Mouse (Mus musculus) ES-E14 (cell line): ENCODE measurements around the gene Cherp. TPM values are rescaled to one million over a fixed set of nuclear protein-coding genes. Genes with fewer than 3 reads are reported as not detected.

ENCODE experiments used
- DNase-seq: peaks from one replicate; pipeline ENCODE4 v3.0.0-alpha.2; 2013; ENCODE audit warnings: low read depth, low spot score
- H3K27ac ChIP-seq: 2 replicates; pipeline ENCODE4 v1.5.1; 2012; ENCODE audit warnings: low read depth, mild to moderate bottlenecking, low read length, moderate library complexity, mixed read lengths; ENCODE audit not compliant: poor library complexity, insufficient read depth, severe bottlenecking
- H3K36me3 ChIP-seq: 2 replicates; pipeline ENCODE4 v1.6.1; 2012; ENCODE audit warnings: mild to moderate bottlenecking, low read length, moderate library complexity, mixed read lengths; ENCODE audit not compliant: control insufficient read depth, poor library complexity, insufficient read depth, severe bottlenecking
- H3K4me1 ChIP-seq, 2 experiments: fragments of 150-350 bp in 1 of 2; sonication (generic) in 1 of 2; 2 replicates each; pipeline ENCODE4 v1.6.1; 2012; ENCODE audit warnings: low read length in 2 of 2, mild to moderate bottlenecking in 1 of 2, mixed read lengths in 1 of 2; ENCODE audit not compliant: control insufficient read depth in 2 of 2, insufficient read depth in 2 of 2, poor library complexity in 1 of 2
- H3K4me3 ChIP-seq, 2 experiments: fragments of 150-350 bp in 1 of 2; sonication (generic) in 1 of 2; 2 replicates each; pipeline ENCODE4 v1.5.1; 2012; ENCODE audit warnings: low read length in 2 of 2, low read depth in 1 of 2, mild to moderate bottlenecking in 1 of 2, mixed read lengths in 1 of 2; ENCODE audit not compliant: insufficient read depth in 1 of 2, poor library complexity in 1 of 2, severe bottlenecking in 1 of 2
- H3K9ac ChIP-seq: 2 replicates; pipeline ENCODE4 v1.6.1; 2012; ENCODE audit warnings: low read depth, mild to moderate bottlenecking, low read length, mixed read lengths; ENCODE audit not compliant: poor library complexity, insufficient read depth, severe bottlenecking
- H3K9me3 ChIP-seq: fragments of 150-350 bp; sonication (generic); 2 replicates; pipeline ENCODE4 v1.6.1; 2012; ENCODE audit warnings: low read depth, mild to moderate bottlenecking, low read length; ENCODE audit not compliant: control insufficient read depth, insufficient read depth
- CHD2 ChIP-seq: IDR thresholded peaks from 2 replicates; pipeline ENCODE4 v1.6.1; 2014; ENCODE audit warnings: mild to moderate bottlenecking, low read depth, low read length, inconsistent platforms
- HCFC1 ChIP-seq: IDR thresholded peaks from 2 replicates; pipeline ENCODE4 v1.6.1; 2012; ENCODE audit warnings: low read length, inconsistent platforms, borderline replicate concordance; ENCODE audit not compliant: insufficient read depth
- MAFK ChIP-seq: IDR thresholded peaks from 2 replicates; pipeline ENCODE4 v1.6.1; 2014; ENCODE audit warnings: mild to moderate bottlenecking, low read depth, low read length, inconsistent platforms; ENCODE audit not compliant: insufficient read depth
- ZC3H11A ChIP-seq: IDR thresholded peaks from 2 replicates; pipeline ENCODE4 v1.6.1; 2012; ENCODE audit warnings: low read depth, mild to moderate bottlenecking, inconsistent platforms, low read length, borderline replicate concordance
- ZNF384 ChIP-seq: IDR thresholded peaks from 2 replicates; pipeline ENCODE4 v1.6.1; 2012; ENCODE audit warnings: low read depth, low read length, inconsistent platforms
- in situ Hi-C, 2 experiments: fragments of 600-800 bp; cut with MboI; formaldehyde crosslinking; loops; one replicate each; pipeline ENCODE4 v1.15.1; 2025; ENCODE audit warnings: low sequenced_read_pairs in 2 of 2, inconsistent platforms in 1 of 2; ENCODE audit not compliant: unreplicated experiment in 2 of 2
- total RNA-seq: library from RNA; depleted of rRNA; stranded (reverse); fragments of 300-350 nt; gene quantifications from 2 replicates; pipeline ENCODE4 v1.2.3, GENCODE M21; 2012

Cherp gene
- total RNA-seq, 1 experiment: 60.5 TPM

DNA sequence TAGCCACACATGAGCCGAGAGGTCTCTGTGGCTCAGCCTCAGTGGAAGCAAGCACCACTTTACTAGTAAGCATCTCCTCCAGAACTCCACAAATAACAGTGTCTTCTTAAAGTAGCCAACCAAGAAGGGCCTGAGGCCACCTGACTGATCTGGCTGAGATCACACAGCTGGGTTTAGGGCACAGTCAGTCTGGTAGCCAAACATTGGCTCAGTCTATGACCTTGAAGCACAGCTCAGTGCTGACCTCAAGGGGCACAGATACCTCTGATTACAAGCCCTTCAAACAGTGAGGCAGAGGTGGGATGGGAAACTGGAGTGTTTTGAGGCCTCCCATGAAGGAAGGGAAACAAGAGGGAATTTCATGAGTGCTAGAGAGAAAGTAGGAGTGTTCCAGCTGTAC is 37.6 kb upstream of the Cherp start:
- no peak for TF ChIP-seq CHD2
- no peak for TF ChIP-seq HCFC1
- TF ChIP-seq ZNF384: no peak
- no peak for TF ChIP-seq MAFK
- no peak for TF ChIP-seq ZC3H11A
- H3K9ac ChIP-seq: no peak overlapping the region
- H3K4me1 ChIP-seq: peaks cover 2 to 5% of the 10 kb centered on the region in 2 experiments; a peak in 2 of 4 replicates
- in situ Hi-C loops: no loop called here
- DNase-seq: no peak
- no peak overlapping the region for H3K4me3 ChIP-seq
- H3K9me3 ChIP-seq: no peaks in the 10 kb centered on the region
- H3K27ac ChIP-seq: no peak overlapping the region
- H3K36me3 ChIP-seq: peaks cover 6% of the 10 kb centered on the region; the same call in 1 of the 2 replicates

GRCm38 (mm10) chr8:72507505-72507904 is 32.5 kb upstream of the Cherp start:
- no peak overlapping the region for H3K27ac ChIP-seq
- no peak overlapping the region for H3K9ac ChIP-seq
- no peak for DNase-seq
- H3K9me3 ChIP-seq: no peaks in the 10 kb centered on the region
- peaks cover 1 to 5% of the 10 kb centered on the region in 2 experiments; a peak in 2 of 4 replicates for H3K4me1 ChIP-seq
- in situ Hi-C loops: no loop called here
- no peaks in the 10 kb centered on the region for H3K36me3 ChIP-seq
- no peak for TF ChIP-seq MAFK
- TF ChIP-seq ZC3H11A: no peak
- no peak for TF ChIP-seq HCFC1
- TF ChIP-seq CHD2: no peak
- TF ChIP-seq ZNF384: no peak
- H3K4me3 ChIP-seq: no peak overlapping the region

DNA sequence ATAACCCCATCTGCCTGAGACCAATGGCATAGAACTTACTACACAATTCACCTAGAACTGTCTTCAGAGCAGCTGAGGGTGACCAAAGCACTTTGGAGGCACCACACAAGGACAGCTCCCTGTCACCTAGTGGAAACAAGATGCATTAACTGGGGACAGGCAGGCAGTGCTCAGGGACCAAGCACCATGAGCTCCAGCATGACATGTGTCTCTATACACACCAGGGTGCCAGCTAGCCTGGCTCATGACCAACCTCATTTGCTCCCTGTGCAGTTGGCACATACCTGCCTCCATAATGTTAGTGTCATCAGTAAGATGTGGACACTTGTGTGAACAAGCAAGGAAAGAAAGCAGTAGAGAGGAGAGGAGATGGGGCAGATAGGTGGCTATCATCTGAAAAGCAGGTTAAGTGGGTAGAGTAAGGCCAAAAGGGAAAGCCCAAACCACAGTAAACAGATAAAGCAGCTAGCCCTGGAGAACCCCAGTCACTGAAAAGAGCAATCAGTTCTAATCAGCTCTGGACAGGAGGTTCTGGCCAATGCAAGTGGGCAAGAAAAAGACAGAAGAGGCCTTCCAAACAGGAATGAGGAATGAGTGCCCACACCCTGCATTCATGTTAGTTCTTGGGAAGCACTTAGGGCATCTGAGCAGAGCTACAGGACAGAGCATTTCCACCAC is 29.8 kb upstream of the Cherp start:
- DNase-seq: no peak
- H3K9me3 ChIP-seq: no peaks in the 10 kb centered on the region
- no peak overlapping the region for H3K4me3 ChIP-seq
- TF ChIP-seq HCFC1 (no peak), ZNF384 (no peak), CHD2 (no peak), ZC3H11A (no peak)
- no peak overlapping the region for H3K27ac ChIP-seq
- peaks cover 2 to 6% of the 10 kb centered on the region in 2 experiments; a peak in 2 of 4 replicates for H3K4me1 ChIP-seq
- in situ Hi-C loops: no loop called here
- no peak overlapping the region for H3K9ac ChIP-seq
- no peaks in the 10 kb centered on the region for H3K36me3 ChIP-seq

GRCm38 (mm10) chr8:72504137-72504536 is 29.1 kb upstream of the Cherp start:
- no peak overlapping the region for H3K27ac ChIP-seq

More at GRCm38 (mm10) chr8:72504137-72504536, 29.1 kb upstream of the Cherp start:
- no peak for TF ChIP-seq ZNF384
- TF ChIP-seq CHD2: no peak
- TF ChIP-seq ZC3H11A: no peak
- no peak for TF ChIP-seq MAFK
- TF ChIP-seq HCFC1: no peak
- H3K9ac ChIP-seq: no peak overlapping the region
- peaks cover 2 to 6% of the 10 kb centered on the region in 2 experiments; a peak in 2 of 4 replicates for H3K4me1 ChIP-seq
- in situ Hi-C loops: no loop called here
- H3K36me3 ChIP-seq: no peaks in the 10 kb centered on the region
- no peak overlapping the region for H3K4me3 ChIP-seq
- no peaks in the 10 kb centered on the region for H3K9me3 ChIP-seq
- no peak for DNase-seq
